Mouse (Mus musculus) megakaryocyte-erythroid progenitor cell, adult 5-6 weeks (primary cell): ENCODE results near the gene Trio. TPM values are rescaled to one million over a fixed set of nuclear protein-coding genes. Genes with fewer than 3 reads are reported as not detected.
"Not testable (repeated sequence)": the region's sequence is repeated elsewhere in the genome, so short reads cannot be mapped to it uniquely, and the experiment has no call there.

Experiments used
- ATAC-seq: replicated peaks from 2 replicates; pipeline ENCODE4 v1.8.0; 2016; ENCODE audit warnings: mild to moderate bottlenecking, inconsistent platforms; ENCODE audit not compliant: severe bottlenecking, poor library complexity, low FRiP score, low TSS enrichment
- total RNA-seq, 2 experiments: library from RNA; stranded (forward) in 1 of 2; stranded (reverse) in 1 of 2; fragments of 200-1000, 215-1000 nt in 1 of 2; fragments of >200 nt in 1 of 2; fragmentation: Nextera tagmentation in 1 of 2; gene quantifications; 2 replicates each; pipeline ENCODE4 v1.2.3; 2014 to 2017

Trio gene
- total RNA-seq, 2 experiments from 2014 or later, result 7.2 to 26.2 TPM

DNA sequence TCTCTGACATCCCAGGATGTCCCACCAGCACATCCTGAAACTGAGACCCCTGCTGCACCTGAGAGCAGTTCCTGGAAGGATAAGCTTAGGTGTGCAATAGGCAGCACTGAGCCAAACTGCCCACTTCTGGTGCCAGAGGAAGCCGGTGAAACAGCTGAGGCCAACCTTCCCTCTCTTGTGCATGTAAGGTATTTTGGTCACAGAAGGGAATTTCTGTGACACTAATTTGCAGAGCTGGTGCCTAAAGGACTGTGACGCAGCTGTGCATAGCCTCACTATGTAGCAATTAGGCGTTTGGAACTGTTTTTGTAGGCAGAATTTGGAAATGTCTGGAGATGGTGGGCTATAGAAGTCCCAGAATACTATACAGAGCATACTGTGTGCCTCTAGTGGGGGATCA lies 264.2 kb downstream of the Trio start:
- ATAC-seq, result no peak

GRCm38 (mm10) chr15:27760655-27761054 lies 265.0 kb downstream of the Trio start:
- ATAC-seq, result no peak

- no peak for ATAC-seq
Measured at GRCm38 (mm10) chr15:27759890-27760289, 265.8 kb downstream of the Trio start.

- no peak for ATAC-seq
Measured at GRCm38 (mm10) chr15:27758680-27759079, 267.0 kb downstream of the Trio start.

DNA sequence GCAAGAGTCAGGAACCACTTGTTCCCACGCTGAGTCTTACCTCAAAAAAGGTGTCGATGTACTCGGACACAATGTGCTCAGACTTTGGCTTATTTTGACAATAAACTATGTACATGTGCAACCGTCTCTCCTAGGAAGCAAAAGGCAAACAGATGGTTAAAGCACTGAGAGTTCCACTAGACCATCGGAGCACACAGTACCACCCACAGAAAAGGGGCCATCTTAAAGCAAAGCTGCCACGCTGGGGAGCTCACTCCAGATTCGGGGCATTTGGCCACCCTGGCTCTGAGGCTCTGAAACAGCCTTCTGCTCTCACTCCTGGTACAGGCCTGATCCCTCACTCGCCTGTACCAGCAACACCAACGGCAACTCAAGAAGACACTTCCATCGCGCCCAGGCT lies 269.2 kb downstream of the Trio start:
- ATAC-seq, result no peak

- ATAC-seq, result no peak
Measured at GRCm38 (mm10) chr15:27754571-27755260, 270.9 kb downstream of the Trio start.

DNA sequence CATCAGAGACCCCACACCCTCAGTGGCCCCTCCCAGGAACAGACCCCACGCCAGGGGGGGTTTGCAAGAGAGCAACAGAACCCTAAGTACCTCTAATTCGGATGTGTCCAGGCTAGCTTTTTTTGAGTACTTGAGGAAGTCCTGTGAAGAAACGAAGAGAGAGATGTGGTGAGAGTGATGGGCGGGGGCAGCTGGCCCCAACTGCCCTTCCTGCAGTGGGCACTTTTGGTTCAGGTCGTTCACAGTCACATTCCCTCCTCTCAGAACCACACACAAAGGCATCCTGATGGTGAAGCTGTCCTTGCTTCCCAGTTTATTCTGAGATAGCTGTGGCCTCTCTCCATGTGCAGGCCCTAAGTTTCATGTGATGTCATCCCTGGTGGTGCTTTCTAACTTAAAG lies 271.7 kb downstream of the Trio start:
- ATAC-seq, result no peak

DNA sequence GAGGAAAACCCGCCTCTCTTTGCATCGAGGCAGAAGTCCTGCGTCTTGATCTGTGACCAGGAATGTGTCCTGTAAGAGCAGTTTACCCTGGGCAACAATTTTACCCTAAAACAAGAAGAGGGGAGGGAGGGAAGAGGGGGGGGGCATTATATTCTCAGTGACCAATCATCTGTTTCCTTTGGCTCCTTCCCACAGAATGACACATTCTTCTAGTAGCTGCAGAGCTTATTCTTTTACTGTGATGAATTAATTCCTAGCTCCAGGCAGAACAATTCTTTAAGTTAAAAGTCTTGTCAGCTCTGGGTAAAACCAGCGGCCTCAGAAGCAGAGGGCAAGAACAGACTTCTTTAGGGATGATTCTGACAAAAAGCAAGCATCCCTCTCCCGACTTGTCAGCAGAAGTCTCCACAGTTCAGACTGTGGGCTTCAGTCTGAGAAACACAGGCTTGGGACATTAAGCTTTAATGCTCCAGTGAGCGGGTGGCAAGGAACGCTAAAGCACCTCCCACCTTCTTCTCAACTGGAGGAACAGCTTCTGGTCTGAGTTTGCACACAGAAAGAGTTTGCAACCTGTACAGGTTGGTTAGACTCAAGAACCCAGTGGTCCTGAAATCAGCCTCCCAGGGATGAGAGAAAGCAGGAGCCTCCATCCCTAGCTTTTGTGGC lies 272.8 kb downstream of the Trio start:
- ATAC-seq, result no peak

DNA sequence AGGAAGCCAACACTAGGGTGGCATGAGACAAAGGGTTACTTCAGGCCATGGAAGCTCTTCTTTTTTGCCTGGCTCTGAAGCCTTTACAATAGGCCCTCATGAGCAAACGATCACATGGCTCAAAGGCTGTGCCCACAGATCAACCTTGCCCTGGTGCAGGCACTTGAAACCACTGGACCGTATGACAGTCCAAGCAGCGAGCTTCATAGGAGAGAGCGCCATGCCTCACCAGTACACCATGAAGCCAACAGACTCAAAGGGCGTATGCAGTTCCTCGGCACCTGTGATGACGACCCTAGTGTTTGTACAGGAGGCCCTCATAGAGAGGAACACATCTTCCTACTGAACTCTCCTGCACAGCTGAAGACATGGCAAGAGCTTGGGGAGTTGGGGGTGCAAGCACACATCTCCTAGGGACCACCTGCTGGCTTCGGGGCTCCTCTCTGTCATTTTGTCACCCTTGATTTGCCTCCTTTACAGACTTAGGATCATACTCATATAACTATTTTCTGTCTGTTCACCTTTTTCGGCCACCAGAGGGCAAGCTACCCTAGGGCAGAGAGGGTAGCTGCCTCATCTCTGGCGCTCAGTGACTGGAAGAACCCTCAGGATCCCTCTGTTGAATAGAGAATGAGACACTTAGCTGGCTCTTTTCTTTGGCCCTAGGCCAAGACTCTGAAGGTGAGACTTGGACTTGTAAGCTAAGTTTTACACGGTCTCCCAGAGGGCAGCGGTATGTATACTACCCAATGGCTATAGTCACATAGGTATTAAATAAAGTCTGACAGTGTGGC lies 273.8 kb downstream of the Trio start:
- ATAC-seq, result peak; percentile 66; the same call in 1 of the 2 replicates

DNA sequence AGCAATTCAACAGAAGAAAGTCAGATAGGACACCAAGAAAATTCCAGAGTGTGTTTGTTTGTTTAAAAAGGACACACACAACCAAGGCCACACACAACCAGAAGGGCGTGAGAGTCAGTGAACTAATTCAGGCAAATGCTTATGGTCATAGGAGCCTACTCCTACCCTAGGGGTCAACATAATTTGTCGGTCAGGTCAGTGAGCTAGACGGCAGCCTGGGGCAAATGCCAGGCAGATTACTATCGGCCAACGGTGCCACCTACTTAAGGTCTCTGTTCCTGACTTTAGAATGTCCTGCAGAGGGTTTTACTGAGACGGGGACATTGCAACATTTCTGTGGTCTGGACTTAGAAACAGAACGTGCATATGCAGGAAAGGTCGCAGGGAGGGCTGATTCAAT lies 276.9 kb downstream of the Trio start:
- no peak for ATAC-seq

GRCm38 (mm10) chr15:27747512-27747911 lies 278.1 kb downstream of the Trio start:
- no peak for ATAC-seq

- no peak for ATAC-seq
Measured at GRCm38 (mm10) chr15:27744995-27745394, 280.7 kb downstream of the Trio start.

DNA sequence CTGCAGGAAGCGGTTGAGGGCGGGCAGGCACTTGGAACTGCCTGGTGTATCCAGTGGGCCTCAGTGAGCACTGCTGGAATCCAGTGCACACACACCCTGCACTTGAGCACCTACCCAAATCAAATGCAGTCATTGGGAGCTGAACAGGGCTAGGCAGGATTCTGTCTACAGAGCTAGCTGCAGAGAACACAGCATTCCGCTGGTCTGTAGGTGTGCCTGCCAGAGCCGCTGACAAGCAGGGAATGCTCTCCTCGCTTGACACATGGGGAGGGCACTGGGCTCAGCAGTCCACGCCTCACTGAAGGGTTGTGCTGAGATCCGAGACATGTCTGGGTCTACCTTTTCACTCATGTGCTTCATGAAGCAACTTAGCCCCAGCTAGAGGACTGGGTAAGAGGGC lies 285.6 kb downstream of the Trio start:
- ATAC-seq, result no peak

- no peak for ATAC-seq
Measured at GRCm38 (mm10) chr15:27731818-27732217, 293.8 kb downstream of the Trio start.

- ATAC-seq, result no peak
Measured at GRCm38 (mm10) chr15:27726228-27726627, 299.4 kb downstream of the Trio start.

DNA sequence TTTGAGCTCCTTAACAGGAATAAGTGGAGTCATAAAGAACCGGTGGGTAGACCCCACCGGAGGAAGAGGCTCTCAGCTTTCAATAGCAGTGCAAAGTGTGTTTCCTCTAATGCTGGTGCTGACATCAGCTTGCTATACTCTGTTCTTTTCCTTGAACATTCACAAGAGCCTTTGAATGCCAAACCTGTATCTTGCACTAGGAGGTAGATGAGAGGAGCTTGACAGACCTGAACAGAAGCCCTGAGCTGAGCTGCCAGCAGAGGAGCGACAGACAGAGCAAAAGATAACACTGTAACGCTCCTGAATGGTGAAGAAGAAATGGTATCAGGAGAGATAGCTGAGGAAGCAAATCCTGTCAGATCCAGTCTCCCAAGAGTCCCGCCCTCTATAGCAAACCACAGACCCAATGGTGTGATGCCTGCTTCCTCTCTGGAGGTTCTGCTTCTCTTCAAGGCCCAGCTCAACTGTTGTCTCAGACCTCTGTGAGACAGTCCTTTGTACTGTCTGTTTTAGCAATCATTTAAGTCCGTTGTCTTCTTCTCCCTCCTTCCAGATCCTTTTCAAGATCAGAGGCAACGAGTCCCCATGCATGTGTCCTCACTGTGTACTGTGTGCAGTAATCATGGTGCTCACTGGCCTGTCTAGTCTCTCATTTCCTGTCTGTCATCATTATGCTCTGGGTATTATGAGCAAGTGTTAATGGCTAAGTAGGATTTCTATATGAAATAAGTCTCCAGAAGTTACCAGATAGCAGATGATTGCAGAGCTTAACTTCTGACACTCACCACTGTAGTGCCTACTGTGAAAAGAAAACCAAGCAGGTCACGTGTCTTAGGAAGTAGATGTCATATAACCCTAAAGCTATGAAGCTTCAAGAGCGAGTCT lies 300.6 kb downstream of the Trio start:
- ATAC-seq, result peak; percentile 83

- peak; percentile 33; the same call in 1 of the 2 replicates for ATAC-seq
Measured at GRCm38 (mm10) chr15:27724298-27724697, 301.4 kb downstream of the Trio start.

DNA sequence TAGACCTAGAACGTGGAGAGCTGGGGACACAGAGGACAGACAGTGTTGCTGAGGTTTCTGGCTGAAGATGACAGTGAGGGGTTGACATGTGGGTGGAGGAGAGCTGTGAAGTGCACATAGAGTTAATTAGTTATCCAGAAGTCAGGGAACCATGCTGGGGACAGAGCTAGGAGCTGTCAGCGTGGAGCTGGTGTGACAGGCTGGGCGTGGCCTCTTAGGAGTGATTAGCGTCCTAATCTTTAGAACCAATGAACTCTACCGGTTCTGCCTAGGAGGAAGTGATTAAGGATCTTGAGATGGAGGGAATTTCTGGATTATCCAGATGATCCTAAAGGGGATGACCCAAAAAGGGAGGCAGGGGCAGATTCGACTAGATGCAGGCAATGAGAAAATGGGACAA lies 301.9 kb downstream of the Trio start:
- ATAC-seq, result peak; percentile 58

- ATAC-seq, result not testable (repeated sequence)
Measured at GRCm38 (mm10) chr15:27720297-27720696, 305.4 kb downstream of the Trio start.
